Mouse (Mus musculus) layer of hippocampus, postnatal 36 days (tissue): ENCODE data around the gene Gm2174. TPM values are rescaled to one million over a fixed set of nuclear protein-coding genes. Genes with fewer than 3 reads are reported as not detected.
A peak's percentile ranks its signal among the peaks of the same experiment; 100 is the strongest.

Experiments
- DNase-seq, 2 experiments: peaks; one replicate each; pipeline ENCODE4 v3.0.0; 2022
- total RNA-seq, 2 experiments: library from RNA; stranded (reverse); gene quantifications; 2 replicates each; pipeline ENCODE4 v1.2.3; 2021

Gm2174 gene
- total RNA-seq, result not detected

GRCm38 (mm10) chrX:56447524-56448015 lies at the start of gene Gm2174:
Gene Gm2174, plus strand, starts transcription at chrX:56447965.
- no peak for DNase-seq

GRCm38 (mm10) chrX:56404646-56405045 lies 43.1 kb upstream of the Gm2174 start:
- DNase-seq, result no peak

GRCm38 (mm10) chrX:56405482-56405881 lies 42.3 kb upstream of the Gm2174 start:
- no peak for DNase-seq

- no peak for DNase-seq
These were observed 41.6 kb upstream of the Gm2174 start for GRCm38 (mm10) chrX:56406128-56406527.

GRCm38 (mm10) chrX:56416277-56416676 lies 31.5 kb upstream of the Gm2174 start:
- no peak for DNase-seq

GRCm38 (mm10) chrX:56417541-56417940 lies 30.2 kb upstream of the Gm2174 start:
- DNase-seq, result no peak

GRCm38 (mm10) chrX:56430601-56431000 lies 17.2 kb upstream of the Gm2174 start:
- no peak for DNase-seq

GRCm38 (mm10) chrX:56435758-56436283 lies 11.9 kb upstream of the Gm2174 start:
- DNase-seq, result no peak

GRCm38 (mm10) chrX:56446487-56447428 lies 1.0 kb upstream of the Gm2174 start:
- no peak for DNase-seq

GRCm38 (mm10) chrX:56454671-56455371 lies 7.1 kb downstream of the Gm2174 start, which contains the start of gene Ints6l:
Gene Ints6l, plus strand, starts transcription at chrX:56454857.
- DNase-seq, result peak; percentile 75 to 78

GRCm38 (mm10) chrX:56455372-56456246 lies 7.8 kb downstream of the Gm2174 start:
- DNase-seq, result peak; percentile 87

- DNase-seq, result no peak
These were observed 8.6 kb downstream of the Gm2174 start for GRCm38 (mm10) chrX:56456379-56456778.

- no peak for DNase-seq
These were observed 14.5 kb downstream of the Gm2174 start for GRCm38 (mm10) chrX:56462020-56462933.

- DNase-seq, result no peak
These were observed 17.1 kb downstream of the Gm2174 start for GRCm38 (mm10) chrX:56464906-56465305.

GRCm38 (mm10) chrX:56467688-56468087 lies 19.9 kb downstream of the Gm2174 start:
- no peak for DNase-seq

- DNase-seq, result no peak
These were observed 20.7 kb downstream of the Gm2174 start for GRCm38 (mm10) chrX:56468422-56468821.

GRCm38 (mm10) chrX:56474035-56474434 lies 26.3 kb downstream of the Gm2174 start:
- DNase-seq, result no peak

- no peak for DNase-seq
These were observed 29.8 kb downstream of the Gm2174 start for GRCm38 (mm10) chrX:56477553-56477952.

GRCm38 (mm10) chrX:56481906-56482305 lies 34.1 kb downstream of the Gm2174 start:
- DNase-seq, result no peak

- DNase-seq, result peak; percentile 32 to 53
These were observed 42.0 kb downstream of the Gm2174 start for GRCm38 (mm10) chrX:56489758-56490157.

- DNase-seq, result peak in 1 of 2 experiments; percentile 4
These were observed 49.5 kb downstream of the Gm2174 start for GRCm38 (mm10) chrX:56497241-56497640.
